Mouse (Mus musculus): ENCODE results near the gene Ppp4c. TPM values are rescaled to one million over a fixed set of nuclear protein-coding genes. Genes with fewer than 3 reads are reported as not detected.

Gene Ppp4c
- polyA plus RNA-seq, 1 experiment from 2014 or later, result 401 TPM

Other genes with a start within 250 kb of the Ppp4c start
- gene Eif3c, start 226.1 kb downstream of the Ppp4c start, polyA plus RNA-seq (2016; fragmentation: Nextera tagmentation; extraction: Ambion mirVana), result 202 and 205 TPM in 2 replicates
- 0.56 and 0.90 TPM in 2 replicates for gene Apobr, start 207.6 kb downstream of the Ppp4c start, polyA plus RNA-seq (2016; fragmentation: Nextera tagmentation; extraction: Ambion mirVana)
- gene Cln3, start 206.7 kb downstream of the Ppp4c start, polyA plus RNA-seq (2016; fragmentation: Nextera tagmentation; extraction: Ambion mirVana), result 34.0 TPM in 2 replicates
- not detected in 2 replicates for gene Il27, start 197.6 kb downstream of the Ppp4c start, polyA plus RNA-seq (2016; fragmentation: Nextera tagmentation; extraction: Ambion mirVana)
- gene Nupr1, start 161.6 kb downstream of the Ppp4c start, polyA plus RNA-seq (2016; fragmentation: Nextera tagmentation; extraction: Ambion mirVana), result 0.28 TPM in 1 of 2 replicates, not detected in the other
- 47.7 and 49.1 TPM in 2 replicates for gene Sgf29, start 143.2 kb downstream of the Ppp4c start, polyA plus RNA-seq (2016; fragmentation: Nextera tagmentation; extraction: Ambion mirVana)
- 0.83 and 1.2 TPM in 2 replicates for gene Sult1a1, start 116.1 kb downstream of the Ppp4c start, polyA plus RNA-seq (2016; fragmentation: Nextera tagmentation; extraction: Ambion mirVana)
- gene Bola2, start 97.1 kb downstream of the Ppp4c start, polyA plus RNA-seq (2016; fragmentation: Nextera tagmentation; extraction: Ambion mirVana), result 145 and 156 TPM in 2 replicates
- 14.5 and 14.7 TPM in 2 replicates for gene Slx1b, start 96.7 kb downstream of the Ppp4c start, polyA plus RNA-seq (2016; fragmentation: Nextera tagmentation; extraction: Ambion mirVana)
- gene Coro1a, start 84.7 kb downstream of the Ppp4c start, polyA plus RNA-seq (2016; fragmentation: Nextera tagmentation; extraction: Ambion mirVana), result 36.6 and 39.1 TPM in 2 replicates
- gene Mapk3, start 32.9 kb downstream of the Ppp4c start, polyA plus RNA-seq (2016; fragmentation: Nextera tagmentation; extraction: Ambion mirVana), result 36.4 and 38.5 TPM in 2 replicates
- 1.3 and 2.4 TPM in 2 replicates for gene Gdpd3, start 26.2 kb downstream of the Ppp4c start, polyA plus RNA-seq (2016; fragmentation: Nextera tagmentation; extraction: Ambion mirVana)
- 104 and 126 TPM in 2 replicates for gene Ypel3, start 15.5 kb downstream of the Ppp4c start, polyA plus RNA-seq (2016; fragmentation: Nextera tagmentation; extraction: Ambion mirVana)
- gene Tbx6, start 11.0 kb downstream of the Ppp4c start, polyA plus RNA-seq (2016; fragmentation: Nextera tagmentation; extraction: Ambion mirVana), result 0.50 and 0.68 TPM in 2 replicates
- 0.19 and 0.33 TPM in 2 replicates for gene Fam57b, start 5.2 kb upstream of the Ppp4c start, polyA plus RNA-seq (2016; fragmentation: Nextera tagmentation; extraction: Ambion mirVana)
- not detected in 2 replicates for gene 4930451I11Rik, start 39.1 kb upstream of the Ppp4c start, polyA plus RNA-seq (2016; fragmentation: Nextera tagmentation; extraction: Ambion mirVana)
- 1.5 and 2.3 TPM in 2 replicates for gene Doc2a, start 54.9 kb upstream of the Ppp4c start, polyA plus RNA-seq (2016; fragmentation: Nextera tagmentation; extraction: Ambion mirVana)
- gene Hirip3, start 69.5 kb upstream of the Ppp4c start, polyA plus RNA-seq (2016; fragmentation: Nextera tagmentation; extraction: Ambion mirVana), result 46.1 and 50.7 TPM in 2 replicates
- gene Ino80e, start 69.9 kb upstream of the Ppp4c start, polyA plus RNA-seq (2016; fragmentation: Nextera tagmentation; extraction: Ambion mirVana), result 93.3 and 101 TPM in 2 replicates
- 58.2 and 60.3 TPM in 2 replicates for gene Taok2, start 92.2 kb upstream of the Ppp4c start, polyA plus RNA-seq (2016; fragmentation: Nextera tagmentation; extraction: Ambion mirVana)
- gene Tmem219, start 130.4 kb upstream of the Ppp4c start, polyA plus RNA-seq (2016; fragmentation: Nextera tagmentation; extraction: Ambion mirVana), result 17.7 and 18.0 TPM in 2 replicates
- gene Kctd13, start 136.4 kb upstream of the Ppp4c start, polyA plus RNA-seq (2016; fragmentation: Nextera tagmentation; extraction: Ambion mirVana), result 18.3 and 19.7 TPM in 2 replicates
- 0.17 and 0.30 TPM in 2 replicates for gene Asphd1, start 157.1 kb upstream of the Ppp4c start, polyA plus RNA-seq (2016; fragmentation: Nextera tagmentation; extraction: Ambion mirVana)
- 0.14 and 0.35 TPM in 2 replicates for gene Sez6l2, start 158.1 kb upstream of the Ppp4c start, polyA plus RNA-seq (2016; fragmentation: Nextera tagmentation; extraction: Ambion mirVana)
- 76.5 and 80.7 TPM in 2 replicates for gene Cdipt, start 183.4 kb upstream of the Ppp4c start, polyA plus RNA-seq (2016; fragmentation: Nextera tagmentation; extraction: Ambion mirVana)
- 0.64 and 1.1 TPM in 2 replicates for gene Cdiptos, start 183.6 kb upstream of the Ppp4c start, polyA plus RNA-seq (2016; fragmentation: Nextera tagmentation; extraction: Ambion mirVana)
- 4.1 and 4.6 TPM in 2 replicates for gene Mvp, start 222.1 kb upstream of the Ppp4c start, polyA plus RNA-seq (2016; fragmentation: Nextera tagmentation; extraction: Ambion mirVana)
- gene Pagr1b, start 224.0 kb upstream of the Ppp4c start, polyA plus RNA-seq (2016; fragmentation: Nextera tagmentation; extraction: Ambion mirVana), result 0.42 and 0.59 TPM in 2 replicates
- 33.0 and 34.4 TPM in 2 replicates for gene Pagr1a, start 224.9 kb upstream of the Ppp4c start, polyA plus RNA-seq (2016; fragmentation: Nextera tagmentation; extraction: Ambion mirVana)
- gene Gm42742, start 228.6 kb upstream of the Ppp4c start, polyA plus RNA-seq (2016; fragmentation: Nextera tagmentation; extraction: Ambion mirVana), result 73.7 and 81.2 TPM in 2 replicates
- gene Prrt2, start 228.7 kb upstream of the Ppp4c start, polyA plus RNA-seq (2016; fragmentation: Nextera tagmentation; extraction: Ambion mirVana), result 3.1 and 6.4 TPM in 2 replicates
- gene Maz, start 234.5 kb upstream of the Ppp4c start, polyA plus RNA-seq (2016; fragmentation: Nextera tagmentation; extraction: Ambion mirVana), result 120 and 123 TPM in 2 replicates
- 157 and 161 TPM in 2 replicates for gene Kif22, start 250.0 kb upstream of the Ppp4c start, polyA plus RNA-seq (2016; fragmentation: Nextera tagmentation; extraction: Ambion mirVana)

All from limb, embryonic 12.5 days (tissue).